Mouse (Mus musculus): ENCODE data around the gene Olfr1425.
"Not testable (repeated sequence)": the region's sequence is repeated elsewhere in the genome, so short reads cannot be mapped to it uniquely, and the experiment has no call there.

Gene Olfr1425

DNA sequence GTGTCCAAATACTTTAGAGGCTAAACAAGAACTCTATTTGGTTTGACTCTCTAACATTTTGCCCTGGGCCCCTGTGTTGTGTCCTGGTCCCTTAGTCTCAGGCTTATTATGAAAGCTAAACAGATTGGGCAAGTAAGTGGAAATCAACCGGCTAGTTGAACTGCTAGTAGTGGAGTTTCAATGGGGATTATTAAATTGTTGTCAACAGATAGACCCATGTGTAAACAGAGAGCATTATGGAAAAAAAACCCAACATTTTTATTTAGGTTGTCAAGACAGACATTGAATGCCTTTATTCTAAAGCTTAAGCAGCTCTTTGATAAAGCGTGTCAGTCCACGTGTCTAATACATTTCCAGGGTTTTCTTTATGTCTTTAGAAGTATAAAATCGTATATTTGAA is at the start of gene Olfr1425:
Gene Olfr1425, minus strand, starts transcription at position 101 of the 400 bp plus-strand sequence.
- in situ Hi-C loops (cut with MboI; ENCODE audit: unreplicated experiment in 2 of 2): not testable (repeated sequence)

DNA sequence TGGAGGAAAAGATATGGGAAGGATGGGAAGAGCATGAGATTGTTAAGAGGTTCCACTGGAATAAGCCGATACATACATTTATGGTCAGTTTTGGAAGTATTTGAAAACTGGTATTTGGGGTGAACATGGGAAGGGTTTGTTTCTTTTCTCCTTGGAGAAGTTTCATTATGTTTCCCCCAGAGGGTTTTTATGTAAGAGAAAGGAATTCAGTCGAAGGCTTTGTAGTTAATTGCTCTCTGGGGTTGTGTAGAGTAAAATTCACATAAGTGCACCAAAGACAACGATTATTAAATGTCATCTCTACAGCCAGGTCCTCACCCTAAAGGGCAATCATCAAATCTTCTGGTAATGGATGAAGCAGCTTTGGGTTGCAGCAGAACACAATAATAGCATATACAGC is 45.6 kb upstream of the Olfr1425 start, which contains the start of gene Olfr76:
Gene Olfr76, minus strand, starts transcription at position 101 of the 400 bp plus-strand sequence.
- in situ Hi-C loops (cut with MboI; ENCODE audit: unreplicated experiment in 2 of 2): no loop called here

DNA sequence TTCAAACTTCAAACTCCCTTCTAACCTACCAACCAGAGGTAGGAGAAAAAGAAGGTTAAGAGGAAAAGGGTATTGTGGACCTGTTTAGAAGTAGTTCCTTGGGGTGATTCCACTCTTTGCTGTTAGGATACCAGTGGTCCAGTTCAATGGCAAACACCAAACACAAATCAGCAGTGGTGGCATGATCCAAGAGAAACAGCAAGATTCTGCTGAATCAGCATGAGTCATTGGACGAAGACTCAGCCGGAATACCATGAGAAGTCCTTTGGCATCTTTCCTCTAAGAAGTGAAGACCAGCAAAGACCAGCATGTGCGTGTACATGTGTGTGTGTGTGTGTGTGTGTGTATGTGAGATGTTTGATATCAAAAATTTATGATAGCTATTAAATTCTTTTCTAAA is 38.9 kb upstream of the Olfr1425 start:
- in situ Hi-C loops (cut with MboI; ENCODE audit: unreplicated experiment in 2 of 2): no loop called here

DNA sequence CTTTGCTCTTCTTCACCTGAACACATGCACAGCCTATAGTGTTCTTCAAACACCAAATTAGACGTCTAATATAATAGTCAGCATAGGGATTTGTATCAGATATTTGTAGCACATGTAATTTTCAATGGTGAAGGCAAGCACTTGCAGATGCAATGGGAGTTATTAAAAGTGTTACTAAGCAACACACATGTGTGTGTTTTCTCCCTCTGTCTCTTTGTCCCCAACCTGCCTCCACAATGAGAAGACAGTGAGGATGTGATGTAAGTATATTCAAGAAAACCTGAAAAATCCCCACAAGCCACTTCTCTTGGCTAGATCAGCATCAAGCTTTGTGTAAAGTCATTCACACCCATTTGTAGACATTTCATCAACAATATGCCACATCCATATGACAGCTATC is 38.3 kb upstream of the Olfr1425 start, which contains the start of gene Olfr1428:
Gene Olfr1428, minus strand, starts transcription at position 101 of the 400 bp plus-strand sequence.
- in situ Hi-C loops (cut with MboI; ENCODE audit: unreplicated experiment in 2 of 2): no loop called here

DNA sequence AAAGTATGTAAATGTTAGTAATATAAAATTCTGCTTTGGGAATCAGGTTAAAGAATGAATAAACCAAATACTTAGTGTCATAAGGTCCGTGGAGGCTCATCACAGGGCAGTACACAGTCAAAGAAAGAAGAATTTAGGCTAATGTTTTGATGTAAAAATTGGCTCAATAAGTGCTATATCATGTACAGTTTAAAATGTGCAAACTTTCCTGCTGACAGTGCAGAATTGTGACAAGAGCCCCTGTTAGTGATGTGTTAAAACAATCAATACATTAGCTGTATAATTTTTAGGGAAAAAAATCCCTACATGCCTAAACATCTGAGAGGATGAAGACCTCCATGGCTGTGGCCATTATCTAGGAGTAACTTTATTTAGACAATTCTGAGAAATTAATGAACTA is 36.3 kb upstream of the Olfr1425 start:
- in situ Hi-C loops (cut with MboI; ENCODE audit: unreplicated experiment in 2 of 2): no loop called here

DNA sequence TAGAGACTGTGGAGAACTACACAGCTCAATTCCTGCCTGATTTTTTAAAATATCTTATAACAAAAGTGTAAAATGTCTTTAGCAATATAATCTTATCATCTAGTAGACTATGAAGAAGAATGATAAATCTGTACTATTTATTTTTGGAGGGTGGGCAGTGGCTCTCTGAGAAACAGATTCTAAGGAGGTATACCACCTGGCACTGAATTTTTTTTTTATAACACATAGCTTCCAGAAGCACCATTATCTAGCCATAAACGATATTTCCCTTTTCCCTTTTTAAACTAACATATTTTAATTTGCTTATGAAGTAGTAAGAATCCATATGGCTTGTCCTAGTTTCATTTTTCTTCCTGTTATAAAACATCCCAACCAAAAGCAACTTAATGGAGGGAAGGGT is 27.0 kb upstream of the Olfr1425 start:
- in situ Hi-C loops (cut with MboI; ENCODE audit: unreplicated experiment in 2 of 2): no loop called here

DNA sequence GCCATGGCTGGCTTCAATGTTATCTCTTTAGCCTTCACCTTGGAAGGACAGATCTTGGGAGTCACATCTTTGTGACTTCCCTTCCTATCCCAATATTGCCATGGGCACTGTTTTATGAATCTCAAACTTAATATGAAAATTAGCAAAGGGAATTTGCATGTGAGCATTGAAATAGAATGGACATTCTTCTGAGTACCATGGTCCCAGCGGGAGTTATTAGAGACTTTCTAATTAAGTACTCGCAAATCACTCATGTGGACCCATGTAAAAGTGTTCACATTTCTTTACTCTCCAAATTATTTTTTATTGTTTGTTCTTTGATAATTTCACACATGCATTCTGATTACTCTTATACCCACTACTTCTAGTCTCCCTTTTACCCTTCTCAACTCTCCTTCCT is 25.7 kb upstream of the Olfr1425 start, which contains the start of gene Olfr1427:
Gene Olfr1427, minus strand, starts transcription at position 101 of the 400 bp plus-strand sequence.
- in situ Hi-C loops (cut with MboI; ENCODE audit: unreplicated experiment in 2 of 2): no loop called here

DNA sequence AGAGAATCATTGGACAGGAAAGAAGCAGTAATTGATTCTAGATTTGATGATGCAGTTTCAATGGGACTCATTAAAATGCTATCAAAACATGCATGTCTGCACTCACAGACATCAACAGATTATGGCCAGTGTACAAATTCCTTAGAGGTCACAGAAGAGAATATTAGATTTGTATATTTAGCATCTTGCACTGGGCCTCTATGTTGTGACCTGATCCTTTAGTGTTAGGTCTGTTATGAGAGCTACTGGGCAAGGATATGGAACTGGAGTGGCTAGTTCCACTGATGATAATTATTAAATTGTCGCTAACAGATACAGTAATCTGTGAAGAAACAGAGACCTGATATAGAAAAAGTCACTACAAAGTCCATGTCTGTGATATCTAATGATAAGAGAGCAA is 14.4 kb upstream of the Olfr1425 start, which contains the start of gene Olfr1426:
Gene Olfr1426, minus strand, starts transcription at position 101 of the 400 bp plus-strand sequence.
- in situ Hi-C loops (cut with MboI; ENCODE audit: unreplicated experiment in 2 of 2): no loop called here

DNA sequence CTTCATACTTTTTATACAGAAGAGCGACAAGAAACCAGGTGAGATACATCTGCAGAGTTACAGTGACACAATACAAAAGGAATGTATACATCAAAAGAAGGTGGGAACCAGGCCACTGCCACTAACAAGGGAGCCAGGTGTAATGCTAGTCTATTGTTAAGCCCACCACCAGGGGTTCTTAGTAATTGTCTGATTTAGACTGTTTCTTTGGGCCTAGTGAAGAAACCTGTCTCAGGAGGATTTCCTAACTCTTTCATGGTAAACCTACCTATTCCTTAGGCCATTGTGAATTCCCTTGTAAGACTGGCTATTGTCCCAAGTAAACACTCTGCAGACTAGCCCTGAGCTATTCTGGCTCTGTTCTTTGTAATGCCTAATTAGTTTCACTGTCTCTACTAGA is 8.0 kb downstream of the Olfr1425 start:
- in situ Hi-C loops (cut with MboI; ENCODE audit: unreplicated experiment in 2 of 2): not testable (repeated sequence)

DNA sequence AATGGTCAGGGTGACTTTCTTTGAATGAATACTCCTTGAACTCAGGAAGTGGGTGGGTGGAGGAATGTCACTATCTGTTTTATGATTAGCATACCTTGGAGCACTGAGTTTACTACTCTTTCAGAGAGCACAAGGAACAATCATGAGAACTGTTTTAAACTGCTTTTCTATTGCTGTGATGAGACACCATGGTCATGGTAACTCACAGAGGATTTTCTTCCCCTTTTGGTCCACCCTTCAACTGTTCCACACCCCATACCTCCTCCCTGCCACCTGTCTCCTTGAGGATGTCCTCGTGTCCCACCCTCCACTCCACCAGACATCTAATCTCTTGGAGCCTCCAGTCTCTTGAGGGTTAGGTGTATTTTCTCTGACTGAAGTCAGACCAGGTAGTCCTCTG is 9.7 kb downstream of the Olfr1425 start:
- in situ Hi-C loops (cut with MboI; ENCODE audit: unreplicated experiment in 2 of 2): not testable (repeated sequence)

DNA sequence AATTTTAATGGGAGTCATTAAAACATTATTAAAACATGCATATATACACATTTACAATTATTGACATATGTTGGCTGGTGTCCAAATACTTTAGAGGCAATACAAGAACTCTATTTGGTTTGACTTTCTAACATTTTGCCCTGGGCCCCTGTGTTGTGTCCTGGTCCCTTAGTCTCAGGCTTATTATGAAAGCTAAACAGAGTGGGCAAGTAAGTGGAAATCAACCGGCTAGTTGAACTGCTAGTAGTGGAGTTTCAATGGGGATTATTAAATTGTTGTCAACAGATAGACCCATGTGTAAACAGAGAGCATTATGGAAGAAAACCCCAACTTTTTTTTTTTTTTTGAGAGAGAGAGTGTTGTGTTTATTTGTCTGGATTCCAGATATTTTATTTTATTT is 14.9 kb downstream of the Olfr1425 start, which contains the start of gene Olfr1424:
Gene Olfr1424, minus strand, starts transcription at position 101 of the 400 bp plus-strand sequence.
- in situ Hi-C loops (cut with MboI; ENCODE audit: unreplicated experiment in 2 of 2): not testable (repeated sequence)

DNA sequence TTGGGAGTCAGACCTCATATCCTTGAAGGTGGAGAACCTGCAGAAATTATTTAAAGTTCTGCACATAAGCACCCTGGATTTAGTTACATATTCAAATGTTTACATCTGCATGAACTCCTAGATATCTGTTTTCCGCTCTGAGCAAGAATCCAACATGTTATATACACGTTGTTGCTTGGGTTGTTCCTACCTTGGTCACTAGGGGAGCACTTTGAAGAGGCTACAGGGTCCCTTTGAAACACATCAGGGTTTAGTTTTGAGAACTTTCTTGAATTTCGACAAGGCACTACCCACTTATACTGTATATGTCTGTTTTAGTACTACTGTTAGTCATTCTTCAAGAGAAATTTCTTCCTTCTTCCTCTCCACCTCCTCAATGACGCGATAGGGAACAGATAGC is 34.4 kb downstream of the Olfr1425 start:
- in situ Hi-C loops (cut with MboI; ENCODE audit: unreplicated experiment in 2 of 2): no loop called here

DNA sequence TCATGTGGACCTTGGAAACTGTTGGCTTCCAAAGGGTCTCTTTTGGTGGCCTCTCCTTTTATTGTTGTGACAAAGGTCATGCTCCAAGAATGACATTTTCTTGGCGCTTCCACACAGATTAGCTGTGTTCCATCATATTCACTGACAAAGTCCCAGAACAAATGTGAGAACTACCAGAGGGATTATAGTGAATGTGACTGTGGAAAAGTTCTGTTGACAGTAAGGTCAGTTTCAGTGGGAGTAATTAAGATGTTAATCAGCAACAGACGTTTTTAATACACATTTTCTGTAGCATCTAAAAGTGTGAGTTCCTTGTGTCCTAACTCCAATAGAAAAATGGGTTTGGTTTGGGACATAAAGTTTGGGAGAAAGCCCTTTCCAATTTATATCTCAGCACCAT is 36.3 kb downstream of the Olfr1425 start, which contains the start of gene Olfr1423:
Gene Olfr1423, minus strand, starts transcription at position 101 of the 400 bp plus-strand sequence.
- in situ Hi-C loops (cut with MboI; ENCODE audit: unreplicated experiment in 2 of 2): no loop called here

DNA sequence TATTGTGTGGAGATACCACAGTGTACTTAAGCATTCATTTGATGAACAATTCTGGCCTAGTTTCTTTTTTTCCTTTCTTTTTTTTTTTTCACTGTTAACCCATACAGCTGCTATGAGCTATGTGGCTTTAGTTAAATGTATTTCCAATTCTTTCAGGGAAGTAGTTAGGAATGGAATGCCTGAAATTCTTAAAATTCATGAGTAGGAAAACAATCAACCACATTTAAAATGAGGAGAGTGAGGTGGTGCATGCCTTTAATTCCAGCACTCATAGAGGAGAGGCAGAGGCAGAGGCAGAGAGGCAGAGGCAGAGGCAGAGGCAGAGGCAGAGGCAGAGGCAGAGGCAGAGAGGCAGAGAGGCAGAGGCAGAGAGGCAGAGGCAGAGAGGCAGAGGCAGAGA is 39.8 kb downstream of the Olfr1425 start:
- in situ Hi-C loops (cut with MboI; ENCODE audit: unreplicated experiment in 2 of 2): no loop called here

DNA sequence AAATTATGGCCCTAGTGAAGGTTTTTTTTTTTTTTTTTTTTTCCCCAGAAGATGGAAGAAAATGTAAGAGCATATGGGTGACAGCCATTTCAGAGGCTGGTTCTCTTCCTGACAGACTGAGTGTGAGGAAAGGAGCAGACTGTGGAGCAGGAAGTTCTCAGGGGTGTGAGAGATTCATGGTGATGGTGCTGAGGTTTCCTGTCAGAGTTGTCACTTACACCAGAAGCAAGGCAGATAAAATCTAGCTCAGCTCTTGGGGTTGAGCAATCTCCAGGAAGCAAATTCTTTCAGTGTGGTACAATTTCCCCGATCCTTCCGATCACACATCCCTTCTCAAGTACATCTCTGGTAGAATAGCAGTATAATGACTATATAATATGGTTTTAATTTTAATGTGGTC is 50.9 kb downstream of the Olfr1425 start:
- in situ Hi-C loops (cut with MboI; ENCODE audit: unreplicated experiment in 2 of 2): loop anchor here in 1 of 2 experiments (10.0 kb wide), 1 partner anchor 1788 kb away; the partner anchor contains the start of gene Olfr1499

DNA sequence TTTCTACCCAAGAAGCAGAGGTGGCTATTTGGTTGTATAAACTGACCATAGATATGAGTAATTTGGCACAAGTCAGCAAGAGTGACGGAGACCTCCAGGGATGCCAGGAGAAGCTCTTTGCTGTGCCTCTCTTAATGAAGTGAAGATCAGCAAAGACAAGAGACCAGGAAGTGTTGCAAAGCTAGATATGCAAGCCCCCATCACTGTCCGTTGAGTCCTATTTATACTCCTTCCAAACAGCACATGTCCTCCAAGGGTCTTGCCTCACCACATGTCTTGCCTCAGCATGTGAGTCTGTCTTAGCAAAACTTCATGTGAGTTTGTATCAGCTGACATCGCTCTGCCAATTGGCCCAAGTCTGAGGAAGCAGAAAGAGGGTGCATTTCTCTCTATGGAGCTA is 52.2 kb downstream of the Olfr1425 start:
- in situ Hi-C loops (cut with MboI; ENCODE audit: unreplicated experiment in 2 of 2): loop anchor here in 1 of 2 experiments (10.0 kb wide), 1 partner anchor 1789 kb away; the partner anchor contains the start of gene Olfr1499

DNA sequence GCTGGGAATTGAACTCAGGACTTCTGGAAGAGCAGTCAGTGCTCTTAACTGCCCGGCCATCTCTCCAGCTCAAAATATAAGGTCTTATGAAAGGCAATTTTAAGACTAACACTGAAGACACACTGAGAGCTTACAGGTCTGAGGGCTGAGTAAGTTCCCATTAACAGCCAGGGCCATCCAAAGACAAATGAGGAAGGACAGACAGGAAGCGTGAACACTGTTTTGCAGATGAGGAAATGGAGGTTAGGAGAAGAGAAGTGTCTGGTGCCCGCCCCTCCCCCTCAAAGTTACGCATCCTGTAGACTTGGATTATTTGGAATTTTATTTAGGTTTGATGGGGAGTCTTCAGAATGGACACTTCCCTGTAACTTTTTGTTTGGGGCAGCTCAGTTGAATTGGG is 53.4 kb downstream of the Olfr1425 start:
- in situ Hi-C loops (cut with MboI; ENCODE audit: unreplicated experiment in 2 of 2): loop anchor here (10.0 to 25.0 kb wide), 5 partner anchors 463 to 1791 kb away; partner anchors contain the start of genes Gm4952 (in 1 of the 2) and Olfr1499 (in 1 of the 2)

Measured in v-Abl transformed pro-B cells (cell line).